Mouse (Mus musculus) left cerebral cortex, postnatal 14 days (tissue): ENCODE measurements around the gene Golga5. TPM values are rescaled to one million over a fixed set of nuclear protein-coding genes. Genes with fewer than 3 reads are reported as not detected.

ENCODE experiments used
- DNase-seq, 2 experiments: peaks; one replicate each; pipeline ENCODE4 v3.0.0; 2021 to 2022; ENCODE audit warnings: low spot score in 2 of 2, mixed read lengths in 1 of 2
- intact Hi-C: fragments of 180-260 bp; cut with DNase I; formaldehyde crosslinking; loops from one replicate; pipeline ENCODE4 v1.15.1; 2025
- long read RNA-seq, 2 experiments: library from polyadenylated mRNA; stranded (forward); transcript quantifications; one replicate each; pipeline ENCODE4 v2.0.0; 2021
- total RNA-seq, 2 experiments: library from RNA; stranded (reverse); gene quantifications; 2 replicates each; pipeline ENCODE4 v1.2.3; 2021

The Golga5 gene
- 10 to 100 TPM; 25.1 to 28.2 TPM for total RNA-seq
- long read RNA-seq, experiment 1, transcript Golga5-202 (13 exons, 2,827 nt), result major isoform, 36 of 44 reads
- long read RNA-seq, experiment 1, partial matches to known transcripts, result 3 of 44 reads
- long read RNA-seq, experiment 1, other reads (novel, unspliced or antisense), result 4 of 44 reads
- long read RNA-seq, experiment 2, transcript Golga5-202 (13 exons, 2,827 nt), result major isoform, 34 of 42 reads
- long read RNA-seq, experiment 2, partial matches to known transcripts, result 2 of 42 reads
- long read RNA-seq, experiment 2, other reads (novel, unspliced or antisense), result 5 of 42 reads

GRCm38 (mm10) chr12:102468894-102469764, at the start of gene Golga5:
Gene Golga5, plus strand, starts transcription at chr12:102469135.
- intact Hi-C loops, result no loop called here
- peak; percentile 97 for DNase-seq

DNA sequence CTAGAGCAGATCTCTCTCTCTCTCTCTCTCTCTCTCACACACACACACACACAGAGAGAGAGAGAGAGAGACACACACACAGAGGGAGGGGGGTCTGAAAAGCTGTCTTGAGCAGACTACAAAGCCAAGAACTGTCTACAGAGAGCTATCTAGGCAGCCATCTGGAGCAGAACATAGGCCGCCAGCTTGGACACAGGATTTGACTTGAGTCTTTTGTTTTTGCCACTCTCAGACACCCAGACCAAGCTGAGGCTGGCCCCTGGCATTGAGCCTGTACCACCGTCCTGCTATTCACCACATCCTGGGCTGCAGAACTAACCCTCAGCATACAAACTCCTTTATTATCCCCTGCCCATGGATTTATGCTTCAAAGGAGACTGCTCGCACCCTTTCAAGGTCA, 49.4 kb upstream of the Golga5 start:
- DNase-seq, result peak; percentile 39 to 55
- intact Hi-C loops, result no loop called here

DNA sequence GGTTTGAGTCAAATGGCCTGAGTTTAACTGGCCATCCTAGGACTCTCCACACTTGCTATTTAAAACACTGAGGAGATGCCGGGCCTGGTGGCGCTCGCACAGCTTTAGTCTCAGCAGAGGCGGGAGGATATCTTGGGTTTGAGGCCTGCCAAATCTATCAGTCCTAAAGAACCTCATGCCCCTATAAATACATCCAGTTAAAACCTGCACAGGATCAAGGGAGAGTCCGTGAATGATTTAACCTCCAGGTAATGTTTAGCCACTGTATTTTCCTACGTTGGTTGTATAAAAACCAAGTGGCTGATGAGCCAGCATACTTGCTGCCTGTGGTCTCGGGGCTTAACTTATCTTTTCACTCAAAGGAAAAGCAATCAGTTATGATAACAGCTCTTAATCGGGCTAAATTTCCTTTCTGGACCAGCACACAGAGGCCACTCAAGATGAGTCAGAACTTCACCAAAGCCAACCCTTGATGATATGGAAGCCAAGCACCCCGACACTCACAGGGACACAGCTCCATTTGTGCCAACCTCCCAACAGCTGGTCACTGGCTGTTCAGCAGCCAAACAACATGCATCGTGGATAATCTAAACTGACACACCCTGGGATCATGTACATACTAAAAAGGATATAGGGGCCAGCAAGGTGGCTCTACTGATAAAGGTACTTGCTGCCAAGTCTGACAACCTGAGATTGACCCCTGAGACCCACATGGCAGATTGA, 48.6 kb upstream of the Golga5 start:
- DNase-seq, result no peak
- intact Hi-C loops, result no loop called here

- peak in 1 of 2 experiments; percentile 59 for DNase-seq
- intact Hi-C loops, result no loop called here
These were observed 46.9 kb upstream of the Golga5 start for GRCm38 (mm10) chr12:102422065-102422464.

- intact Hi-C loops, result no loop called here
- peak in 1 of 2 experiments; percentile 1 for DNase-seq
These were observed 46.2 kb upstream of the Golga5 start for GRCm38 (mm10) chr12:102422623-102423320.

- intact Hi-C loops, result no loop called here
- DNase-seq, result peak in 1 of 2 experiments; percentile 2
These were observed 45.3 kb upstream of the Golga5 start for GRCm38 (mm10) chr12:102423625-102424024.

DNA sequence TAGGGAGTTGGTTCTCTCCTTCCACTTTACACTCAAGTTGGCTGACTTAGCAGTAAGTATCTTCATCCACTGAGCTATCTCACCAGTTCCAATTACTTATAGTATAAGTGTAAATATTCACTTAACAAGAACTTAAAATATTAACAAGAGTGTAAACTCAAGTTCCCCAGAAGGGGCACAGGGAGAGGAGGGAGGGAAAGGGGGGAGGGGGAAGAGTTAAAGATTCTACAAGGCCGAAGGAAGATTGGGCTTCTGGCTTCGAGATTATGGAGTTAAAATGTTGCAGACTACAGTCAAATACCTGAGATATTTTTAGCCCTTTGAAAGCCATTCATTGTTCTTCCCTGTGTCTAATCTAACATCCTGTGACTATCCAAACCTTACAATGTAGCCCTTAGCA, 44.5 kb upstream of the Golga5 start:
- DNase-seq, result no peak
- intact Hi-C loops, result no loop called here

DNA sequence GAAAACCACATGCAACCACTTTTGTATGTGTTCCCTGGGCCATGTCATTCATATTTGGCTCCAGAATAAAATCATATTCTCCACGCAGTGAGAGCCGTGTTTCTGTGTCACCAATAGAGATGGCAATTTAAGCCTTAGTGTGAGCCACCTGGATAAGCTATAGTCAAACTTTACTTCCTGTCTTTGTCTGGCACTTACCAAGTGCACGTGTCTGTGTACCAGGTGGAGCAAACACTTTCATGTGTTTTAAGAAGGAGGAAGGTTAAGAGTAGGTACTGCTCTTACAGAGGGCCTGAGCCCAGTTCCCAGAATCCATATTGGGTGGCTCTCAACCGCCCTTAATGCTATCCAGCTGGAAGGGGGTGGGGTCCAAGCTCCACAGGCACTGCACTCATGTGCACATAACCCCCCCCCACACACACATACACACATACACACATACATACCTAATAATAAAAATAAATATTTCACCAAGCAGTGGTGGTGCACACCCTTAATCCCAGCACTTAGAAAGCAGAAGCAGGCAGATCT, 43.8 kb upstream of the Golga5 start:
- intact Hi-C loops, result no loop called here
- DNase-seq, result no peak

DNA sequence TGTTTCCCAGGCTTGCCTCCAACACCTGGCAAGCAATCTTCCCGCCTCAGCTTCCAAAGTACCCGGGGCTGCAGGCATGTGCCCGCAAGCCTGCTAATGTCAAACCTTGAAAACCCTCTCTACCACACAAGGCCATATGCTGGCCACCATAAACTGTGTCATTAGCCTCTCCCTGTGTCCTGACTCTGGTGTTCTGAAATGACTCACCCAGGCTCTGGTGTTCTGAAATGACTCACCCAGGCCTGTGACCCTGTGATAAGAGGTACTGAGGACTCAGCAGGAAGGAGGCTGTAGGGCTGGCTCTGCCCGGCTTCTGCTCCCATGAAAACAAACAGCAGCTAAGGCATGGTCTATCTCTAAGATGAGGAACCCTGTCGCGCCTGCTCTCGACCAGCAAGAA, 42.6 kb upstream of the Golga5 start:
- DNase-seq, result no peak
- intact Hi-C loops, result no loop called here

- no peak for DNase-seq
- intact Hi-C loops, result no loop called here
These were observed 39.3 kb upstream of the Golga5 start for GRCm38 (mm10) chr12:102429656-102430055.

DNA sequence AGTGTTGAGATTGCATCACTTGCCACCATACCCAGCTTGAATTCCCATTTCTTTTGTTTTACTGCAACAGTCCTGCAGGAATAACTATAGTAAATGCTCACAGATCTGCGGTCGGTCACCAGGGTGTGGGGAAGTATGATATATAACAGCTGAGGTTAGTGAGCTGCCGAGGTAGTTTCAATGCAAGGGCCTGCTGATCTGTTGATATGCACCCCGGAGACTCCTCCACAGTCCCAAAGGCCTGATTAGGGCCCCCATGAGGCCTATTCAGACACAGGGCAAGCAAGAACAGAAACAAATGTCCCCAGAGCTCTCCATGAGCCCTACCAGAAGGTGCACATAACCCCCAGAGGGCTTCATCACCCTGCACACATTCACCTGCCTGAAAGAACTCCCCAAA, 38.7 kb upstream of the Golga5 start:
- intact Hi-C loops, result no loop called here
- no peak for DNase-seq

GRCm38 (mm10) chr12:102432238-102432637, 36.7 kb upstream of the Golga5 start:
- intact Hi-C loops, result no loop called here
- DNase-seq, result no peak

DNA sequence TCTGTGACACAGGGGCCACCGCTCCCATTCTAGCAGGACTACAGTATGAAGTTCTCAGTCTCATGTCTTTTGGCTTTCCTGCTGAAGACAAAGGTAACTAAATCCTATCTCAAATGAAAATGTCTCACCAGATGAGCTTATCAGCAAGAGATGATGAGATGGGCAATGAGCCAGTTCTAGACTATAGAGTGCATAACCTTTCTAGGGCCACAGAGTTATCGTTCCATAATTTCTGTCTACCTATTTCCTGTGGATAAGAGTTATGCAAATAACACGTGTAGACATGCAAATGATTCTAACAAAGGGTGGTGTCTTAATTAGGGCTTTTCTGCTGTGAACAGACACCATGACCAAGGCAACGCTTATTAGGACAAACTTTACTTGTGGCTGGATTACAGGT, 34.8 kb upstream of the Golga5 start:
- intact Hi-C loops, result no loop called here
- no peak for DNase-seq

DNA sequence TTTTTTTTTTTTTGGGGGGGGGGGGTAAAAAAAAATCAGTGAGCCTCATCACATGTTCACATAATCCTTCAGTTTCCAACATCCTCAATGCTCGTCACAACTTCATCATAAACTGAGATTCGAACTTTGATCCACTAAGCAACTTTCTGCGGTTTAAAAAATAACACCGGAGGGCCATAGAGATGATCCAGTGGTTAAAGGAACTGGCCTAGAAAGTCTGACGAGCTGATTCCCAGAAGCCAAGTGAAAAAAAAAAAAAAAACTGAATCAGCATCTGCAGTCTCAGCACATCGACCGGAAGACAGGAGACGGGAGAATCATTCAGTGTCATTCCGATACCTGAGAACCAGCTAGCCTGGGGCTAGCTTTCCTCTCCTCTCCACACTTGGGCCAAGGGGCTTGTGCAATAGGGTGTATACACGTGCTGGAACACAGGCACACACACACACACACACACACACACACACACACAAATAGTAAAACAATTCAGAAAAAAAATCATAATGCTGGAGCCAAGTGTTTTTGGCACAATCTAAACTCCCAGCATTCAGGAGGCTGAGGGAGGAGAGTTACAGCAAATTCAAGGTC, 31.9 kb upstream of the Golga5 start:
- intact Hi-C loops, result no loop called here
- DNase-seq, result no peak

GRCm38 (mm10) chr12:102437952-102438351, 31.0 kb upstream of the Golga5 start:
- intact Hi-C loops, result no loop called here

DNA sequence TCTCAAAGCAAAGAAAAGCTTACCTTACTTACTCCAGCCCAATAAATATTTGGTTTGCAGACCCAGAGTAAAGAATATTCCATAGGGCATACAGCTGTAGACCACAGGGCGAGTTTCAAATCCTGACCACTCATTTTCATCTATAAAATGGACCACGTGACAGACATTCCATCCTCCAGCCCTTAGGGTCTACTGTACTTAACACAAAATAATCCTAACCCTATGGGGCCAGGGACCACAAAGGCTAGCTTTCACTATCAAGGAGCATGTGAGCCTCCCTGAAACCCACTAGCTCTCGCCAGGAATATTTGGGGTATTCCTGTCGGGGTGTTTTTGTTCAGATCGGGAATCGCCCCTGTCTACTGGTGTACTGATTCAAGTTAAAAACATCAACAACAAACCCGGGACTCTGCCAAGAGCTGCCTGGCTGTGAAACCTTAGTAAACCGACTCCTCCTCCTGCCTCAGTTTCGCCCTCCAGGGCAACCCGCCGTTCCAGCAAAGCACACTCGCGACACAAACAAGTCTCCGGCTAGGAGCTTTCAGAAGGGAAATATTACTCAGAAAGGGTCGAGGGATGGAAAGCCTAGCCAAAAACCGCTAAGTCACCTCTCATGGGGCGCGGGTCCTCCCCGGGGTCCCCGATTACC, 29.8 kb upstream of the Golga5 start:
- DNase-seq, result no peak
- intact Hi-C loops, result no loop called here

More at GRCm38 (mm10) chr12:102437952-102438351, 31.0 kb upstream of the Golga5 start:
- DNase-seq, result no peak

DNA sequence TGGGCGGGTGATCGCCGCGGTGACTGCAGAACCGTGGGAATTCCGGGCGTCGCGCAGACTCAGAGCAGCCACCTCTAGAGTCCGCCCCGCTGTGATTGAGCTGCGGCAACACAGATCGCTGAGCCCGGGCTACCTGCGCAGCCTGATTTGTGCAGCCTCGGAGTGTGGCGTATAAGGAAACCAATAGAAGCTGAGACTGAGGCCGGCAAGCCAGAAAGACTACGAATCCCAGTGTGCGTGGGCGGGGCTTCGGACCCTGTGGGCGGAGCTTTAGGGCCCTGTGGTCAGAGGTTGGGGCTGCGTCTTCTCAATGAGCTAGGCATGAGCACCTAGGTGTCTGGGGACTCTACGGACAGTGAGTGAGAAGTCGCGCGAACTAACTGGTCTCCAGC, 29.3 kb upstream of the Golga5 start, which contains the start of gene Lgmn:
Gene Lgmn, minus strand, starts transcription at position 182 of the 392 bp plus-strand sequence.
- intact Hi-C loops, result no loop called here
- DNase-seq, result peak; percentile 99

- no peak for DNase-seq
- intact Hi-C loops, result no loop called here
These were observed 28.4 kb upstream of the Golga5 start for GRCm38 (mm10) chr12:102440551-102440950.
